Mouse (Mus musculus): ENCODE measurements at regions not wholly inside any gene's neighbourhood (a gene's known extent, or its start where the extent isn't known, plus 50 kb on each side); places are given as distances from the start of the nearest gene placed in this dataset.

- no peak overlapping the region for H3K27ac ChIP-seq (ENCODE audit: low read depth, low read length)
- H3K9me3 ChIP-seq (ENCODE audit: low read length): no peaks in the 10 kb centered on the region
- WGBS: 8% methylated on average over 13 of the region's 13 CpGs
- peak; percentile 95 for ATAC-seq
- H3K4me3 ChIP-seq (ENCODE audit: low read depth, low read length): no peak overlapping the region
- H3K27me3 ChIP-seq (ENCODE audit: insufficient read depth, low read length): no peaks in the 10 kb centered on the region
- DNase-seq: peak; percentile 94
- no peaks in the 10 kb centered on the region for H3K4me1 ChIP-seq (ENCODE audit: insufficient read depth)
- no peak overlapping the region for H3K9ac ChIP-seq
- H3K36me3 ChIP-seq (ENCODE audit: insufficient read depth): no peaks in the 10 kb centered on the region
- peak overlapping the region; percentile 25 for H3K4me2 ChIP-seq (ENCODE audit: low read depth)
- peak; percentile 89 for TF ChIP-seq CTCF (IDR thresholded peaks at IDR 0.05; ENCODE audit: low read depth)
Measured at GRCm38 (mm10) chr10:83819266-83819949, 96.7 kb downstream of the 1500009L16Rik start.

- peak overlapping the region; percentile 25; the same call in 1 of the 2 replicates for H3K4me2 ChIP-seq (ENCODE audit: low read depth)
- H3K27ac ChIP-seq (ENCODE audit: low read depth, low read length): no peak overlapping the region
- 58% methylated on average over 8 of the region's 8 CpGs for WGBS
- H3K27me3 ChIP-seq (ENCODE audit: insufficient read depth, low read length): no peaks in the 10 kb centered on the region
- no peak for TF ChIP-seq CTCF (IDR thresholded peaks at IDR 0.05; ENCODE audit: low read depth)
- no peaks in the 10 kb centered on the region for H3K4me1 ChIP-seq (ENCODE audit: insufficient read depth)
- no peak overlapping the region for H3K9ac ChIP-seq
- no peaks in the 10 kb centered on the region for H3K9me3 ChIP-seq (ENCODE audit: low read length)
- no peaks in the 10 kb centered on the region for H3K36me3 ChIP-seq (ENCODE audit: insufficient read depth)
- DNase-seq (no peak), ATAC-seq (no peak; the same call in 1 of the 2 replicates)
- H3K4me3 ChIP-seq (ENCODE audit: low read depth, low read length): no peak overlapping the region
Measured at GRCm38 (mm10) chr10:83819950-83820275, 97.2 kb downstream of the 1500009L16Rik start.

- Histone ChIP-seq H3K9me3 (ENCODE audit: low read length) (no peaks in the 10 kb centered on the region), H3K4me2 (ENCODE audit: low read depth) (no peak overlapping the region), H3K27ac (ENCODE audit: low read depth, low read length) (no peak overlapping the region), H3K36me3 (ENCODE audit: insufficient read depth) (no peaks in the 10 kb centered on the region), H3K4me1 (ENCODE audit: insufficient read depth) (no peaks in the 10 kb centered on the region), H3K27me3 (ENCODE audit: insufficient read depth, low read length) (no peaks in the 10 kb centered on the region), H3K4me3 (ENCODE audit: low read depth, low read length) (no peak overlapping the region), H3K9ac (no peak overlapping the region)
- TF ChIP-seq CTCF (IDR thresholded peaks at IDR 0.05; ENCODE audit: low read depth): no peak
- ATAC-seq: no peak
- no peak for DNase-seq
- 74% methylated on average over 10 of the region's 10 CpGs for WGBS
Measured at GRCm38 (mm10) chr10:83821089-83821488, 98.4 kb downstream of the 1500009L16Rik start.

GRCm38 (mm10) chr10:83826105-83826504 is 103.4 kb downstream of the 1500009L16Rik start:
- Histone ChIP-seq H3K4me3 (ENCODE audit: low read depth, low read length) (no peak overlapping the region), H3K9me3 (ENCODE audit: low read length) (no peaks in the 10 kb centered on the region), H3K27ac (ENCODE audit: low read depth, low read length) (no peak overlapping the region), H3K9ac (no peak overlapping the region), H3K36me3 (ENCODE audit: insufficient read depth) (no peaks in the 10 kb centered on the region), H3K4me2 (ENCODE audit: low read depth) (no peak overlapping the region), H3K4me1 (ENCODE audit: insufficient read depth) (no peaks in the 10 kb centered on the region), H3K27me3 (ENCODE audit: insufficient read depth, low read length) (no peaks in the 10 kb centered on the region)
- no peak for TF ChIP-seq CTCF (IDR thresholded peaks at IDR 0.05; ENCODE audit: low read depth)
- WGBS: 89% methylated on average over 5 of the region's 5 CpGs
- no peak for DNase-seq
- no peak for ATAC-seq

- no peak overlapping the region for H3K4me2 ChIP-seq (ENCODE audit: low read depth)
- DNase-seq (no peak), ATAC-seq (no peak)
- no peak overlapping the region for H3K27ac ChIP-seq (ENCODE audit: low read depth, low read length)
- no peak for TF ChIP-seq CTCF (IDR thresholded peaks at IDR 0.05; ENCODE audit: low read depth)
- H3K4me1 ChIP-seq (ENCODE audit: insufficient read depth): no peaks in the 10 kb centered on the region
- no peaks in the 10 kb centered on the region for H3K9me3 ChIP-seq (ENCODE audit: low read length)
- 67% methylated on average over 5 of the region's 5 CpGs for WGBS
- H3K36me3 ChIP-seq (ENCODE audit: insufficient read depth): no peaks in the 10 kb centered on the region
- H3K27me3 ChIP-seq (ENCODE audit: insufficient read depth, low read length): no peaks in the 10 kb centered on the region
- H3K9ac ChIP-seq: no peak overlapping the region
- no peak overlapping the region for H3K4me3 ChIP-seq (ENCODE audit: low read depth, low read length)
Measured at GRCm38 (mm10) chr10:83836351-83836750, 113.7 kb downstream of the 1500009L16Rik start.

- H3K27me3 ChIP-seq (ENCODE audit: insufficient read depth, low read length): no peaks in the 10 kb centered on the region
- H3K9ac ChIP-seq: no peak overlapping the region
- DNase-seq (no peak), ATAC-seq (no peak)
- H3K4me1 ChIP-seq (ENCODE audit: insufficient read depth): no peaks in the 10 kb centered on the region
- no peaks in the 10 kb centered on the region for H3K9me3 ChIP-seq (ENCODE audit: low read length)
- TF ChIP-seq CTCF (IDR thresholded peaks at IDR 0.05; ENCODE audit: low read depth): no peak
- WGBS: 80% methylated on average over 3 of the region's 3 CpGs
- no peak overlapping the region for H3K4me3 ChIP-seq (ENCODE audit: low read depth, low read length)
- H3K27ac ChIP-seq (ENCODE audit: low read depth, low read length): no peak overlapping the region
- H3K4me2 ChIP-seq (ENCODE audit: low read depth): no peak overlapping the region
- no peaks in the 10 kb centered on the region for H3K36me3 ChIP-seq (ENCODE audit: insufficient read depth)
Measured at GRCm38 (mm10) chr10:83840226-83840625, 117.6 kb downstream of the 1500009L16Rik start.

GRCm38 (mm10) chr10:83850881-83851280 is 128.2 kb downstream of the 1500009L16Rik start:
- H3K4me3 ChIP-seq (ENCODE audit: low read depth, low read length): no peak overlapping the region
- H3K27ac ChIP-seq (ENCODE audit: low read depth, low read length): no peak overlapping the region
- WGBS: 69% methylated on average over 4 of the region's 4 CpGs
- H3K4me1 ChIP-seq (ENCODE audit: insufficient read depth): no peaks in the 10 kb centered on the region
- H3K4me2 ChIP-seq (ENCODE audit: low read depth): no peak overlapping the region
- no peaks in the 10 kb centered on the region for H3K36me3 ChIP-seq (ENCODE audit: insufficient read depth)
- no peaks in the 10 kb centered on the region for H3K27me3 ChIP-seq (ENCODE audit: insufficient read depth, low read length)
- H3K9me3 ChIP-seq (ENCODE audit: low read length): no peaks in the 10 kb centered on the region
- no peak for DNase-seq
- no peak for TF ChIP-seq CTCF (IDR thresholded peaks at IDR 0.05; ENCODE audit: low read depth)
- H3K9ac ChIP-seq: no peak overlapping the region
- no peak for ATAC-seq

Data from forebrain, postnatal 0 days (tissue).